Mouse (Mus musculus) embryonic fibroblast, embryonic 13.5 days (primary cell): Measurements from ENCODE around the gene Farp2. TPM values are rescaled to one million over a fixed set of nuclear protein-coding genes. Genes with fewer than 3 reads are reported as not detected.
A peak's percentile ranks its signal among the peaks of the same experiment; 100 is the strongest.
"Not testable (repeated sequence)": the region's sequence is repeated elsewhere in the genome, so short reads cannot be mapped to it uniquely, and the experiment has no call there.

Experiments used
- H3K27ac ChIP-seq: 2 replicates; pipeline ENCODE4 v1.5.1; 2012; ENCODE audit warnings: low read length, control low read depth, inconsistent platforms; ENCODE audit not compliant: insufficient read depth
- H3K4me1 ChIP-seq: 2 replicates; pipeline ENCODE4 v1.6.1; 2011; ENCODE audit warnings: low read length; ENCODE audit not compliant: control insufficient read depth, insufficient read depth
- H3K4me3 ChIP-seq: 2 replicates; pipeline ENCODE4 v1.5.1; 2011; ENCODE audit warnings: mild to moderate bottlenecking, control low read depth, low read length; ENCODE audit not compliant: insufficient read depth
- CTCF ChIP-seq: IDR thresholded peaks from 2 replicates; pipeline ENCODE4 v1.5.1; 2011; ENCODE audit warnings: mild to moderate bottlenecking, control low read depth, low read length, moderate library complexity, borderline replicate concordance; ENCODE audit not compliant: insufficient read depth
- POLR2A ChIP-seq: IDR thresholded peaks from 2 replicates; pipeline ENCODE4 v1.6.1; 2011; ENCODE audit warnings: low read depth, mild to moderate bottlenecking, control low read depth, low read length, moderate library complexity
- polyA plus RNA-seq: library from polyadenylated mRNA; stranded (reverse); fragments of >200 nt; gene quantifications from 2 replicates; pipeline ENCODE4 v1.2.4, GENCODE M21; 2011; ENCODE audit warnings: low read depth; ENCODE audit not compliant: missing spikeins, insufficient read length

Farp2 gene
- polyA plus RNA-seq = 42.3 and 47.7 TPM in 2 replicates

GRCm38 (mm10) chr1:93511585-93512350, at the start of gene Farp2:
Gene Farp2 (plus strand): TSS chr1:93512079.
- Histone ChIP-seq H3K27ac (peak within 1 kb of the TSS; percentile 51), H3K4me3 (peak within 1 kb of the TSS; percentile 78), H3K4me1 (peaks cover 4% of the 10 kb centered on the region)
- TF ChIP-seq CTCF (no peak), POLR2A (peak; percentile 89)

- Histone ChIP-seq H3K4me3 (no peak overlapping the region), H3K4me1 (no peaks in the 10 kb centered on the region), H3K27ac (no peak overlapping the region)
- TF ChIP-seq CTCF (no peak), POLR2A (no peak)
These were observed 46.8 kb upstream of the Farp2 start for GRCm38 (mm10) chr1:93465066-93465465.

GRCm38 (mm10) chr1:93465746-93466145, 46.1 kb upstream of the Farp2 start:
- no peak overlapping the region for H3K27ac ChIP-seq
- TF ChIP-seq POLR2A = no peak
- TF ChIP-seq CTCF = no peak
- H3K4me3 ChIP-seq = no peak overlapping the region
- no peaks in the 10 kb centered on the region for H3K4me1 ChIP-seq

GRCm38 (mm10) chr1:93468626-93469025, 43.3 kb upstream of the Farp2 start:
- Histone ChIP-seq H3K4me3 (no peak overlapping the region), H3K27ac (no peak overlapping the region), H3K4me1 (no peaks in the 10 kb centered on the region)
- TF ChIP-seq POLR2A (no peak), CTCF (no peak)

GRCm38 (mm10) chr1:93475694-93476093, 36.2 kb upstream of the Farp2 start:
- TF ChIP-seq CTCF = no peak
- TF ChIP-seq POLR2A = no peak
- Histone ChIP-seq H3K4me3 (no peak overlapping the region), H3K27ac (no peak overlapping the region), H3K4me1 (no peaks in the 10 kb centered on the region)

GRCm38 (mm10) chr1:93477758-93478585, 33.9 kb upstream of the Farp2 start:
- Histone ChIP-seq H3K27ac (peak overlapping the region; percentile 98), H3K4me1 (peaks cover 2% of the 10 kb centered on the region; the same call in 1 of the 2 replicates), H3K4me3 (peak overlapping the region; percentile 90)
- peak; percentile 85 for TF ChIP-seq POLR2A
- peak; percentile 29; the same call in 1 of the 2 replicates for TF ChIP-seq CTCF

GRCm38 (mm10) chr1:93478586-93479475, 33.0 kb upstream of the Farp2 start, which contains the start of gene Hdlbp:
Gene Hdlbp (minus strand): TSS chr1:93478815.
- H3K27ac ChIP-seq = peak within 1 kb of the TSS; percentile 98
- peaks cover 2% of the 10 kb centered on the region; the same call in 1 of the 2 replicates for H3K4me1 ChIP-seq
- no peak for TF ChIP-seq CTCF
- TF ChIP-seq POLR2A = peak; percentile 94
- peak within 1 kb of the TSS; percentile 91 for H3K4me3 ChIP-seq

- peak overlapping the region; percentile 91 for H3K4me3 ChIP-seq
- TF ChIP-seq CTCF (no peak), POLR2A (peak; percentile 45; the same call in 1 of the 2 replicates)
- H3K4me1 ChIP-seq = peaks cover 2% of the 10 kb centered on the region; the same call in 1 of the 2 replicates
- peak overlapping the region; percentile 95 for H3K27ac ChIP-seq
These were observed 32.3 kb upstream of the Farp2 start for GRCm38 (mm10) chr1:93479476-93480083.

- H3K27ac ChIP-seq, H3K4me1 ChIP-seq, H3K4me3 ChIP-seq: not testable (repeated sequence)
These were observed 25.6 kb upstream of the Farp2 start for GRCm38 (mm10) chr1:93486302-93486701.
